Mouse (Mus musculus) liver, adult (tissue): ENCODE measurements around the gene Met.

Experiments used
- GATA4 ChIP-seq: IDR thresholded peaks from 2 replicates; pipeline ENCODE4 v1.6.1; 2014; ENCODE audit warnings: mild to moderate bottlenecking, low read length; ENCODE audit not compliant: insufficient replicate concordance

The Met gene

GRCm38 (mm10) chr6:17463434-17464280, at the start of gene Met:
TSS of gene Met (plus strand) at chr6:17463800.
- no peak for TF ChIP-seq GATA4

GRCm38 (mm10) chr6:17418226-17418625, 45.4 kb upstream of the Met start:
- no peak for TF ChIP-seq GATA4

GRCm38 (mm10) chr6:17422432-17422831, 41.2 kb upstream of the Met start:
- TF ChIP-seq GATA4: no peak

- no peak for TF ChIP-seq GATA4
Observed at GRCm38 (mm10) chr6:17429041-17429440, 34.6 kb upstream of the Met start.

GRCm38 (mm10) chr6:17429611-17430010, 34.0 kb upstream of the Met start:
- no peak for TF ChIP-seq GATA4

GRCm38 (mm10) chr6:17443311-17443710, 20.3 kb upstream of the Met start:
- no peak for TF ChIP-seq GATA4

- TF ChIP-seq GATA4: no peak
Observed at GRCm38 (mm10) chr6:17451305-17451704, 12.3 kb upstream of the Met start.

- no peak for TF ChIP-seq GATA4
Observed at GRCm38 (mm10) chr6:17455116-17455515, 8.5 kb upstream of the Met start.

- no peak for TF ChIP-seq GATA4
Observed at GRCm38 (mm10) chr6:17459561-17459960, 4.0 kb upstream of the Met start.

GRCm38 (mm10) chr6:17461435-17461834, 2.2 kb upstream of the Met start:
- TF ChIP-seq GATA4: no peak

GRCm38 (mm10) chr6:17464281-17465025, 853 bp downstream of the Met start:
- TF ChIP-seq GATA4: no peak

GRCm38 (mm10) chr6:17466526-17466925, 2.9 kb downstream of the Met start:
- TF ChIP-seq GATA4: no peak

GRCm38 (mm10) chr6:17468993-17469392, 5.4 kb downstream of the Met start:
- peak; percentile 54; the same call in 1 of the 2 replicates for TF ChIP-seq GATA4

GRCm38 (mm10) chr6:17473128-17473527, 9.5 kb downstream of the Met start:
- TF ChIP-seq GATA4: no peak

- TF ChIP-seq GATA4: no peak
Observed at GRCm38 (mm10) chr6:17477823-17478222, 14.2 kb downstream of the Met start.

- TF ChIP-seq GATA4: no peak
Observed at GRCm38 (mm10) chr6:17478252-17478651, 14.7 kb downstream of the Met start.
